Mouse (Mus musculus) kidney, postnatal 0 days (tissue): Measurements from ENCODE around the gene Smyd1. TPM values are rescaled to one million over a fixed set of nuclear protein-coding genes. Genes with fewer than 3 reads are reported as not detected.
"Not testable (repeated sequence)": the region's sequence is repeated elsewhere in the genome, so short reads cannot be mapped to it uniquely, and the experiment has no call there.

ENCODE experiments used
- ATAC-seq: fragments of 200-750 bp; cut with Nextera tagmentation; replicated peaks from 2 replicates; pipeline ENCODE4 v1.8.0; 2017; ENCODE audit warnings: low read depth, moderate number of reproducible peaks, moderate TSS enrichment, moderate library complexity; ENCODE audit not compliant: low FRiP score
- DNase-seq: peaks from one replicate; pipeline ENCODE4 v3.0.0-alpha.2; 2016; ENCODE audit warnings: low spot score
- H3K27ac ChIP-seq: fragments of 300-500 bp; sonication (generic); 2 replicates; pipeline ENCODE4 v1.5.1; 2014; ENCODE audit warnings: mild to moderate bottlenecking
- H3K27me3 ChIP-seq: fragments of 300-500 bp; sonication (generic); 2 replicates; pipeline ENCODE4 v1.6.1; 2014; ENCODE audit warnings: low read length, mixed read lengths; ENCODE audit not compliant: insufficient read depth
- H3K36me3 ChIP-seq: fragments of 300-500 bp; sonication (generic); 2 replicates; pipeline ENCODE4 v1.6.1; 2014; ENCODE audit warnings: low read length, mixed read lengths; ENCODE audit not compliant: insufficient read depth
- H3K4me1 ChIP-seq: fragments of 300-500 bp; sonication (generic); replicated peaks from 2 replicates; pipeline ENCODE4 v1.6.1; 2014; ENCODE audit warnings: antibody characterized with exemption, low read length, mixed read lengths; ENCODE audit not compliant: insufficient read depth
- H3K4me2 ChIP-seq: fragments of 300-500 bp; sonication (generic); 2 replicates; pipeline ENCODE4 v1.6.1; 2014; ENCODE audit warnings: mild to moderate bottlenecking, low read length, moderate library complexity, mixed read lengths
- H3K4me3 ChIP-seq: fragments of 300-500 bp; sonication (generic); replicated peaks from 2 replicates; pipeline ENCODE4 v1.5.1; 2014; ENCODE audit warnings: low read depth, low read length
- H3K9ac ChIP-seq: fragments of 300-500 bp; sonication (generic); 2 replicates; pipeline ENCODE4 v1.6.1; 2014; ENCODE audit warnings: low read depth, low read length
- H3K9me3 ChIP-seq: fragments of 300-500 bp; sonication (generic); replicated peaks from 2 replicates; pipeline ENCODE4 v1.6.1; 2016; ENCODE audit warnings: low read length, inconsistent platforms, mixed read lengths
- CTCF ChIP-seq: IDR thresholded peaks from 2 replicates; pipeline ENCODE4 v1.5.1; 2016; ENCODE audit warnings: antibody characterized with exemption, low read depth, mild to moderate bottlenecking, moderate library complexity
- WGBS: fragments of 180-500 bp; shearing (Covaris S2); extraction: QIAGEN DNeasy Blood & Tissue Kit; methylation state at CpG from one replicate; pipeline ENCODE4 v1.1.7; 2014; 5-methylcytosine and 5-hydroxymethylcytosine counted together
- polyA plus RNA-seq: library from polyadenylated mRNA; unstranded; fragments of >200 nt; fragmentation: Nextera tagmentation; extraction: Ambion mirVana; gene quantifications from 2 replicates; pipeline ENCODE4 v1.2.1, GENCODE M21; 2015

The Smyd1 gene
- polyA plus RNA-seq, 1 experiment from 2014 or later, result 0.12 TPM

GRCm38 (mm10) chr6:71271389-71272315 lies 50.4 kb downstream of the Smyd1 start, which contains the start of gene Krcc1:
TSS of gene Krcc1 (plus strand) at chr6:71271677.
- Histone ChIP-seq H3K4me3 (peak within 1 kb of the TSS; percentile 89), H3K4me1 (peaks cover 5% of the 10 kb centered on the region; the same call in 1 of the 2 replicates), H3K36me3 (no peaks in the 10 kb centered on the region), H3K9me3 (no peaks in the 10 kb centered on the region), H3K27me3 (no peaks in the 10 kb centered on the region), H3K9ac (peak within 1 kb of the TSS; percentile 95), H3K27ac (peak within 1 kb of the TSS; percentile 99), H3K4me2 (peak within 1 kb of the TSS; percentile 78)
- under 1% methylated on average over 83 of the region's 84 CpGs for WGBS
- no peak; the same call in 1 of the 2 replicates for TF ChIP-seq CTCF
- DNase-seq (peak; percentile 98), ATAC-seq (peak; percentile 94)

- H3K4me1 ChIP-seq, result peaks cover 5% of the 10 kb centered on the region; the same call in 1 of the 2 replicates
- no peaks in the 10 kb centered on the region for H3K9me3 ChIP-seq
- H3K4me3 ChIP-seq, result peak overlapping the region; percentile 89
- no peak for DNase-seq
- H3K27ac ChIP-seq, result peak overlapping the region; percentile 99
- peak overlapping the region; percentile 78 for H3K4me2 ChIP-seq
- H3K9ac ChIP-seq, result peak overlapping the region; percentile 52; the same call in 1 of the 2 replicates
- TF ChIP-seq CTCF, result no peak
- H3K36me3 ChIP-seq, result no peaks in the 10 kb centered on the region
- 2% methylated on average over 8 of the region's 8 CpGs for WGBS
- ATAC-seq, result peak; percentile 16; the same call in 1 of the 2 replicates
- H3K27me3 ChIP-seq, result no peaks in the 10 kb centered on the region
These were observed 51.0 kb downstream of the Smyd1 start for GRCm38 (mm10) chr6:71271057-71271388.

- peak; percentile 86 for DNase-seq
- peak overlapping the region; percentile 52; the same call in 1 of the 2 replicates for H3K9ac ChIP-seq
- H3K4me1 ChIP-seq, result peaks cover 5% of the 10 kb centered on the region; the same call in 1 of the 2 replicates
- peak overlapping the region; percentile 89 for H3K4me3 ChIP-seq
- no peaks in the 10 kb centered on the region for H3K27me3 ChIP-seq
- H3K27ac ChIP-seq, result peak overlapping the region; percentile 99
- H3K4me2 ChIP-seq, result peak overlapping the region; percentile 78
- TF ChIP-seq CTCF, result no peak
- ATAC-seq, result peak; percentile 33; the same call in 1 of the 2 replicates
- H3K9me3 ChIP-seq, result no peaks in the 10 kb centered on the region
- no peaks in the 10 kb centered on the region for H3K36me3 ChIP-seq
- WGBS, result 16% methylated on average over 13 of the region's 14 CpGs
These were observed 51.6 kb downstream of the Smyd1 start for GRCm38 (mm10) chr6:71270301-71271056.

GRCm38 (mm10) chr6:71269686-71270050 lies 52.4 kb downstream of the Smyd1 start:
- H3K36me3 ChIP-seq, ATAC-seq, H3K4me1 ChIP-seq, H3K9me3 ChIP-seq, H3K9ac ChIP-seq, H3K27me3 ChIP-seq, DNase-seq, H3K4me3 ChIP-seq, H3K27ac ChIP-seq, H3K4me2 ChIP-seq: not testable (repeated sequence)
- 98% methylated on average over 6 of the region's 6 CpGs for WGBS

- Histone ChIP-seq H3K4me1 (peaks cover 5% of the 10 kb centered on the region; the same call in 1 of the 2 replicates), H3K4me3 (no peak overlapping the region), H3K9ac (no peak overlapping the region), H3K36me3 (no peaks in the 10 kb centered on the region), H3K27me3 (no peaks in the 10 kb centered on the region), H3K9me3 (no peaks in the 10 kb centered on the region), H3K27ac (no peak overlapping the region; the same call in 1 of the 2 replicates), H3K4me2 (no peak overlapping the region)
- peak; percentile 61 for DNase-seq
- TF ChIP-seq CTCF, result peak; percentile 61
- ATAC-seq, result no peak
- WGBS, result 55% methylated on average over 7 of the region's 7 CpGs
These were observed 52.9 kb downstream of the Smyd1 start for GRCm38 (mm10) chr6:71268929-71269685.

- DNase-seq, H3K36me3 ChIP-seq, H3K9ac ChIP-seq, H3K27ac ChIP-seq, H3K27me3 ChIP-seq, H3K9me3 ChIP-seq, H3K4me1 ChIP-seq, ATAC-seq, H3K4me3 ChIP-seq, H3K4me2 ChIP-seq: not testable (repeated sequence)
- WGBS, result 78% methylated on average over 7 of the region's 7 CpGs
These were observed 54.4 kb downstream of the Smyd1 start for GRCm38 (mm10) chr6:71267603-71268002.
